Mouse (Mus musculus) lung, postnatal 36 days (tissue): ENCODE measurements around the gene Hoxb1.

ENCODE experiments used
- DNase-seq: peaks from one replicate; pipeline ENCODE4 v3.0.0; 2022; ENCODE audit warnings: mixed read lengths

The Hoxb1 gene

GRCm38 (mm10) chr11:96365441-96366091, at the start of gene Hoxb1:
Hoxb1 (plus strand) TSS chr11:96365752.
- DNase-seq: no peak

GRCm38 (mm10) chr11:96316696-96317607, 48.6 kb upstream of the Hoxb1 start:
- no peak for DNase-seq

- DNase-seq: no peak
These were observed 47.8 kb upstream of the Hoxb1 start, which contains the start of gene Hoxb4 for GRCm38 (mm10) chr11:96317608-96318367. Hoxb4 (plus strand) TSS chr11:96318267.

GRCm38 (mm10) chr11:96318368-96319070, 47.0 kb upstream of the Hoxb1 start:
- peak; percentile 88 for DNase-seq

- peak; percentile 51 for DNase-seq
These were observed 46.3 kb upstream of the Hoxb1 start for GRCm38 (mm10) chr11:96319071-96319902.

- DNase-seq: peak; percentile 48
These were observed 45.6 kb upstream of the Hoxb1 start for GRCm38 (mm10) chr11:96319910-96320309.

- no peak for DNase-seq
These were observed 44.9 kb upstream of the Hoxb1 start for GRCm38 (mm10) chr11:96320688-96321087.

- no peak for DNase-seq
These were observed 43.7 kb upstream of the Hoxb1 start for GRCm38 (mm10) chr11:96321846-96322245.

- DNase-seq: no peak
These were observed 42.8 kb upstream of the Hoxb1 start for GRCm38 (mm10) chr11:96322738-96323137.

GRCm38 (mm10) chr11:96323154-96323553, 42.4 kb upstream of the Hoxb1 start, which contains the start of gene Hoxb3:
Hoxb3 (plus strand) TSS chr11:96323326.
- DNase-seq: no peak

GRCm38 (mm10) chr11:96324125-96324524, 41.4 kb upstream of the Hoxb1 start:
- no peak for DNase-seq

GRCm38 (mm10) chr11:96324965-96325364, 40.6 kb upstream of the Hoxb1 start:
- DNase-seq: no peak

- DNase-seq: no peak
These were observed 39.8 kb upstream of the Hoxb1 start for GRCm38 (mm10) chr11:96325747-96326212.

- DNase-seq: no peak
These were observed 38.8 kb upstream of the Hoxb1 start for GRCm38 (mm10) chr11:96326705-96327104.

GRCm38 (mm10) chr11:96327122-96327521, 38.4 kb upstream of the Hoxb1 start:
- no peak for DNase-seq

GRCm38 (mm10) chr11:96327750-96328149, 37.8 kb upstream of the Hoxb1 start:
- no peak for DNase-seq

GRCm38 (mm10) chr11:96328605-96329004, 36.9 kb upstream of the Hoxb1 start:
- no peak for DNase-seq

- DNase-seq: no peak
These were observed 33.4 kb upstream of the Hoxb1 start for GRCm38 (mm10) chr11:96332105-96332504.

GRCm38 (mm10) chr11:96332618-96333032, 32.9 kb upstream of the Hoxb1 start:
- no peak for DNase-seq

GRCm38 (mm10) chr11:96333241-96334001, 32.1 kb upstream of the Hoxb1 start:
- DNase-seq: no peak

- no peak for DNase-seq
These were observed 31.6 kb upstream of the Hoxb1 start for GRCm38 (mm10) chr11:96334002-96334364.
